Mouse (Mus musculus): ENCODE results near the gene Dao.

- TF ChIP-seq CTCF (conservative IDR thresholded peaks at IDR 0.05; ENCODE audit: insufficient read depth, insufficient read length, low read depth, low read length) (0 out of 2 replicates have a peak, but pooled peaks have one; percentile 9), POLR2A (IDR thresholded peaks at IDR 0.05; ENCODE audit: low read depth, low read length) (no peak)
These were observed 27.1 kb downstream of the Dao start for GRCm38 (mm10) chr5:114030652-114031051.
